Mouse (Mus musculus) mouse embryonic stem cell (cell line): Measurements from ENCODE around the gene Vmn2r68.

ENCODE experiments used
- in situ Hi-C, 2 experiments: fragments of 300-500 bp; cut with MboI; formaldehyde crosslinking; loops; 1 replicate in 1 of 2; 3 replicates in 1 of 2; pipeline ENCODE4 v1.14.3; 2019 to 2020; ENCODE audit warnings: low sequenced_read_pairs in 2 of 2, low pct_unique_long_range_greater_than_20kb in 1 of 2, mixed read lengths in 1 of 2; ENCODE audit not compliant: unreplicated experiment in 1 of 2

The Vmn2r68 gene

DNA sequence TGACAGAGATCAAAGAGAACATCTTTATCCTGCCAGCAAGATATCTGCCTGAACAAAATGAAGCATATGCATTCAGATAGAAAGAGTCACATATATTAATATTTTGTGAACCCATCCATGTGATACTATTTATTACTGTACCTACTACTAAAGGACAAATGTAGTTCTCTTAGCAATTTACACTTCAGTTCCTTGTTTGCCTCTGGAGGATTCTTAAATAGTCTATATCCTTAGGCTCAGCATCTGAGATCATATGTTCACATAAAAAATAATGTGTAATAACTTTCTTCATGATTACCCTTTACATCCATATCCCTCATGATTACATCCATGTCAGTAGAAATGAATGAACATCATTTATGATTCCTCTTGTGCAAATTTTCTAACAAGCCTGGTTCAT lies at the start of gene Vmn2r68:
TSS of gene Vmn2r68 (minus strand) at position 101 of the 400 bp plus-strand sequence.
- in situ Hi-C loops, result loop anchor here in 1 of 2 experiments (10.0 kb wide), 1 partner anchor 83 kb away; the partner anchor contains the start of gene Vmn2r67
